Mouse (Mus musculus) bone marrow, adult 2 months (tissue): Measurements from ENCODE around the gene Ube2d3.

Source experiments
- CTCF ChIP-seq: fragments of 200-500 bp; IDR thresholded peaks from 2 replicates; pipeline ENCODE4 v1.5.1; 2011; ENCODE audit warnings: low read length, control low read depth; ENCODE audit not compliant: control insufficient read depth, insufficient read depth
- POLR2A ChIP-seq: fragments of 200-500 bp; IDR thresholded peaks from 2 replicates; pipeline ENCODE4 v1.6.1; 2011; ENCODE audit warnings: low read depth, mild to moderate bottlenecking, control low read depth, low read length, borderline replicate concordance; ENCODE audit not compliant: control insufficient read depth

- TF ChIP-seq CTCF (no peak), POLR2A (no peak)
These were observed 20.1 kb upstream of the Ube2d3 start for GRCm38 (mm10) chr3:135417799-135418198.
